Mouse (Mus musculus) CH12.LX (cell line): ENCODE measurements around the gene Skint7. TPM values are rescaled to one million over a fixed set of nuclear protein-coding genes. Genes with fewer than 3 reads are reported as not detected.

ENCODE experiments used
- DNase-seq: peaks from one replicate; pipeline ENCODE4 v3.0.0-alpha.2; 2013; ENCODE audit errors: extremely low read depth
- H3K27ac ChIP-seq: 2 replicates; pipeline ENCODE4 v1.5.1; 2012; ENCODE audit warnings: low read depth, mild to moderate bottlenecking, control low read depth, moderate library complexity; ENCODE audit not compliant: insufficient read depth
- H3K27me3 ChIP-seq: replicated peaks from 2 replicates; pipeline ENCODE3; 2012; ENCODE audit warnings: inconsistent platforms
- H3K36me3 ChIP-seq, 2 experiments: replicated peaks in 1 of 2; 2 replicates each; pipeline versions ENCODE3 to v1.6.1; 2012; ENCODE audit warnings: inconsistent platforms in 1 of 2, low read length in 1 of 2, mild to moderate bottlenecking in 1 of 2, mixed read lengths in 1 of 2, moderate library complexity in 1 of 2; ENCODE audit not compliant: control insufficient read depth in 1 of 2, insufficient read depth in 1 of 2
- H3K4me1 ChIP-seq, 2 experiments: 2 replicates each; pipeline ENCODE4 v1.6.1; 2012; ENCODE audit warnings: inconsistent platforms in 1 of 2, moderate library complexity in 1 of 2; ENCODE audit not compliant: insufficient read depth in 2 of 2, control insufficient read depth in 1 of 2
- H3K4me2 ChIP-seq: 2 replicates; pipeline ENCODE4 v1.6.1; 2012; ENCODE audit warnings: low read depth, mild to moderate bottlenecking, control low read depth; ENCODE audit not compliant: poor library complexity, insufficient read depth, severe bottlenecking
- H3K4me3 ChIP-seq, 3 experiments: fragments of 150-350 bp in 1 of 3; sonication (generic) in 1 of 3; replicated peaks in 1 of 3; 2 replicates each; pipeline versions ENCODE3 to v1.5.1; 2011 to 2012; ENCODE audit warnings: low read depth in 2 of 3, low read length in 2 of 3, mild to moderate bottlenecking in 2 of 3, moderate library complexity in 2 of 3, control low read depth in 1 of 3, improper control_type of control experiment in 1 of 3, inconsistent platforms in 1 of 3, mixed read lengths in 1 of 3; ENCODE audit not compliant: poor library complexity in 1 of 3
- H3K79me2 ChIP-seq: replicated peaks from 2 replicates; pipeline ENCODE4 v1.6.1; 2012; ENCODE audit warnings: mild to moderate bottlenecking, moderate library complexity; ENCODE audit not compliant: control insufficient read depth, poor library complexity, insufficient read depth, severe bottlenecking; ENCODE audit errors: extremely low read depth
- H3K9ac ChIP-seq: 2 replicates; pipeline ENCODE4 v1.6.1; 2012; ENCODE audit warnings: low read depth, mild to moderate bottlenecking, control low read depth, moderate library complexity; ENCODE audit not compliant: insufficient read depth
- H3K9me3 ChIP-seq: replicated peaks from 2 replicates; pipeline ENCODE3; 2012; ENCODE audit warnings: low read length, inconsistent platforms, mixed read lengths
- BHLHE40 ChIP-seq: IDR thresholded peaks from 2 replicates; pipeline ENCODE4 v1.6.1; 2011; ENCODE audit warnings: mild to moderate bottlenecking, low read depth, low read length, improper control_type of control experiment
- CHD1 ChIP-seq: IDR thresholded peaks from 2 replicates; pipeline ENCODE4 v1.6.1; 2012; ENCODE audit warnings: low read depth, low read length, improper control_type of control experiment, inconsistent platforms
- CHD2 ChIP-seq: IDR thresholded peaks from 2 replicates; pipeline ENCODE4 v1.6.1; 2011; ENCODE audit warnings: low read length, improper control_type of control experiment
- CTCF ChIP-seq, 2 experiments: IDR thresholded peaks in 1 of 2; conservative IDR thresholded peaks in 1 of 2; 2 replicates each; pipeline ENCODE4 v1.5.1; 2011 to 2012; ENCODE audit warnings: low read depth in 2 of 2, low read length in 2 of 2, improper control_type of control experiment in 1 of 2, inconsistent platforms in 1 of 2, mild to moderate bottlenecking in 1 of 2, moderate library complexity in 1 of 2
- E2F4 ChIP-seq: IDR thresholded peaks from 2 replicates; pipeline ENCODE4 v1.6.1; 2011; ENCODE audit warnings: low read depth, low read length, improper control_type of control experiment; ENCODE audit not compliant: insufficient replicate concordance
- EP300 ChIP-seq: IDR thresholded peaks from 2 replicates; pipeline ENCODE4 v1.6.1; 2011; ENCODE audit warnings: low read length, improper control_type of control experiment
- ETS1 ChIP-seq: conservative IDR thresholded peaks from 2 replicates; pipeline ENCODE4 v1.6.1; 2012; ENCODE audit warnings: low read depth, mild to moderate bottlenecking, inconsistent platforms, low read length, improper control_type of control experiment, moderate library complexity
- GABPA ChIP-seq: IDR thresholded peaks from 2 replicates; pipeline ENCODE4 v1.6.1; 2012; ENCODE audit warnings: low read depth, low read length, improper control_type of control experiment, inconsistent platforms; ENCODE audit not compliant: insufficient replicate concordance
- IRF4 ChIP-seq: IDR thresholded peaks from 2 replicates; pipeline ENCODE4 v1.6.1; 2014; ENCODE audit warnings: low read depth, mild to moderate bottlenecking, inconsistent platforms, low read length, improper control_type of control experiment
- JUN ChIP-seq: IDR thresholded peaks from 2 replicates; pipeline ENCODE4 v1.6.1; 2011; ENCODE audit warnings: low read depth, mild to moderate bottlenecking, low read length, improper control_type of control experiment, moderate library complexity; ENCODE audit not compliant: insufficient read depth
- JUND ChIP-seq: conservative IDR thresholded peaks from 2 replicates; pipeline ENCODE4 v1.6.1; 2011; ENCODE audit warnings: low read depth, low read length, improper control_type of control experiment
- KAT2A ChIP-seq: IDR thresholded peaks from 2 replicates; pipeline ENCODE4 v1.6.1; 2012; ENCODE audit warnings: low read length, improper control_type of control experiment, inconsistent platforms; ENCODE audit not compliant: insufficient replicate concordance
- MAFK ChIP-seq: IDR thresholded peaks from 2 replicates; pipeline ENCODE4 v1.6.1; 2011; ENCODE audit warnings: low read length, improper control_type of control experiment; ENCODE audit not compliant: insufficient replicate concordance
- MAX ChIP-seq: IDR thresholded peaks from 2 replicates; pipeline ENCODE4 v1.6.1; 2011; ENCODE audit warnings: low read length, improper control_type of control experiment
- MAZ ChIP-seq: IDR thresholded peaks from 2 replicates; pipeline ENCODE4 v1.6.1; 2012; ENCODE audit warnings: low read depth, mild to moderate bottlenecking, inconsistent platforms, low read length, improper control_type of control experiment, moderate library complexity
- MEF2A ChIP-seq: IDR thresholded peaks from 2 replicates; pipeline ENCODE4 v1.6.1; 2014; ENCODE audit warnings: low read depth, mild to moderate bottlenecking, inconsistent platforms, low read length, improper control_type of control experiment, borderline replicate concordance
- MXI1 ChIP-seq: IDR thresholded peaks from 2 replicates; pipeline ENCODE4 v1.6.1; 2011; ENCODE audit warnings: mild to moderate bottlenecking, low read depth, low read length, improper control_type of control experiment
- MYC ChIP-seq: IDR thresholded peaks from 2 replicates; pipeline ENCODE4 v1.6.1; 2011; ENCODE audit warnings: low read depth, mild to moderate bottlenecking, improper control_type of control experiment, low read length
- NRF1 ChIP-seq: IDR thresholded peaks from 2 replicates; pipeline ENCODE4 v1.6.1; 2014; ENCODE audit warnings: low read depth, mild to moderate bottlenecking, inconsistent platforms, low read length, improper control_type of control experiment, moderate library complexity
- PAX5 ChIP-seq: IDR thresholded peaks from 2 replicates; pipeline ENCODE4 v1.6.1; 2012; ENCODE audit warnings: low read length, inconsistent platforms, mixed read lengths
- POLR2AphosphoS2 ChIP-seq: IDR thresholded peaks from 2 replicates; pipeline ENCODE4 v1.6.1; 2011; ENCODE audit warnings: low read depth, low read length, improper control_type of control experiment
- RAD21 ChIP-seq: IDR thresholded peaks from 2 replicates; pipeline ENCODE4 v1.6.1; 2011; ENCODE audit warnings: low read depth, mild to moderate bottlenecking, low read length, improper control_type of control experiment, moderate library complexity
- RCOR1 ChIP-seq: conservative IDR thresholded peaks from 2 replicates; pipeline ENCODE4 v1.6.1; 2012; ENCODE audit warnings: low read depth, mild to moderate bottlenecking, inconsistent platforms, low read length, improper control_type of control experiment
- SIN3A ChIP-seq: IDR thresholded peaks from 2 replicates; pipeline ENCODE4 v1.6.1; 2012; ENCODE audit warnings: low read length, improper control_type of control experiment, inconsistent platforms
- SMC3 ChIP-seq: IDR thresholded peaks from 2 replicates; pipeline ENCODE4 v1.6.1; 2011; ENCODE audit warnings: low read depth, low read length, improper control_type of control experiment
- TCF12 ChIP-seq: IDR thresholded peaks from 2 replicates; pipeline ENCODE4 v1.6.1; 2014; ENCODE audit warnings: low read depth, mild to moderate bottlenecking, inconsistent platforms, low read length, improper control_type of control experiment
- USF1 ChIP-seq: IDR thresholded peaks from 2 replicates; pipeline ENCODE4 v1.6.1; 2014; ENCODE audit warnings: low read depth, mild to moderate bottlenecking, inconsistent platforms, low read length, improper control_type of control experiment
- USF2 ChIP-seq: conservative IDR thresholded peaks from 2 replicates; pipeline ENCODE4 v1.6.1; 2011; ENCODE audit warnings: low read depth, low read length, improper control_type of control experiment
- ZC3H11A ChIP-seq: IDR thresholded peaks from 2 replicates; pipeline ENCODE4 v1.6.1; 2012; ENCODE audit warnings: low read depth, mild to moderate bottlenecking, inconsistent platforms, low read length, improper control_type of control experiment
- ZKSCAN1 ChIP-seq: IDR thresholded peaks from 2 replicates; pipeline ENCODE4 v1.6.1; 2012; ENCODE audit warnings: low read depth, inconsistent platforms, low read length, improper control_type of control experiment, borderline replicate concordance
- ZMIZ1 ChIP-seq: IDR thresholded peaks from 2 replicates; pipeline ENCODE4 v1.6.1; 2012; ENCODE audit warnings: low read depth, mild to moderate bottlenecking, inconsistent platforms, low read length, improper control_type of control experiment
- ZNF384 ChIP-seq: IDR thresholded peaks from 2 replicates; pipeline ENCODE4 v1.6.1; 2012; ENCODE audit warnings: low read depth, low read length, improper control_type of control experiment, inconsistent platforms
- dilution Hi-C: fragments of 300-500 bp; cut with MboI; formaldehyde crosslinking; loops from 2 replicates; pipeline ENCODE4 v1.14.3; 2020; ENCODE audit warnings: low sequenced_read_pairs; ENCODE audit not compliant: extremely low pct_unique_long_range_greater_than_20kb, extremely low pct_ligation_motif_present
- in situ Hi-C: fragments of 300-500 bp; cut with MboI; formaldehyde crosslinking; loops from 3 replicates; pipeline ENCODE4 v1.14.3; 2019; ENCODE audit warnings: low sequenced_read_pairs, low pct_ligation_motif_present, low pct_unique_long_range_greater_than_20kb, mixed read lengths
- polyA plus RNA-seq: library from polyadenylated mRNA; unstranded; fragments of >175 nt; gene quantifications from 2 replicates; pipeline ENCODE4 v1.2.1, GENCODE M21; 2012; ENCODE audit warnings: low read depth; ENCODE audit not compliant: insufficient read length
- total RNA-seq, 2 experiments: library from RNA; depleted of rRNA; stranded (reverse); fragments of 300-350 nt in 1 of 2; fragments of >200 nt in 1 of 2; gene quantifications; 2 replicates each; pipeline ENCODE4 v1.2.3; 2012 to 2014

Skint7 gene
- not detected in 2 replicates for total RNA-seq (2012; rRNA removed)
- total RNA-seq (2014; rRNA removed) = not detected in 2 replicates
- polyA plus RNA-seq = not detected in 2 replicates

GRCm38 (mm10) chr4:111972623-111973022 is at the start of gene Skint7:
Gene Skint7, plus strand, starts transcription at chr4:111972923.
- no peaks in the 10 kb centered on the region for H3K36me3 ChIP-seq
- H3K27ac ChIP-seq = no peak within 1 kb of the TSS
- in situ Hi-C loops = no loop called here
- TF ChIP-seq TCF12 = no peak
- TF ChIP-seq JUN = no peak
- no peak for TF ChIP-seq BHLHE40
- TF ChIP-seq MAX = no peak
- TF ChIP-seq E2F4 = no peak
- TF ChIP-seq USF2 = no peak
- TF ChIP-seq ZKSCAN1 = no peak
- no peak for TF ChIP-seq ZMIZ1
- no peak for TF ChIP-seq POLR2AphosphoS2
- H3K4me3 ChIP-seq = no peak within 1 kb of the TSS
- dilution Hi-C loops = no loop called here
- DNase-seq = no peak
- H3K4me2 ChIP-seq = no peak within 1 kb of the TSS
- H3K79me2 ChIP-seq = no peaks in the 10 kb centered on the region
- peaks cover 6% of the 10 kb centered on the region for H3K27me3 ChIP-seq
- H3K4me1 ChIP-seq = no peaks in the 10 kb centered on the region
- H3K9ac ChIP-seq = no peak within 1 kb of the TSS
- no peaks in the 10 kb centered on the region for H3K9me3 ChIP-seq

GRCm38 (mm10) chr4:111961309-111961708 is 11.4 kb upstream of the Skint7 start:
- TF ChIP-seq RCOR1 (no peak), MYC (no peak), CTCF (conservative IDR thresholded peaks at IDR 0.05 in 1 of 2, IDR thresholded peaks at IDR 0.05 in 1 of 2; ENCODE audit: low read depth in 2 of 2, low read length in 2 of 2) (peak in 1 of 2 experiments; percentile 48; a peak in 3 of 4 replicates), MAFK (no peak), NRF1 (no peak), GABPA (no peak), ZC3H11A (no peak), EP300 (no peak), SMC3 (peak; percentile 40), ZKSCAN1 (no peak), CHD2 (no peak), ZNF384 (no peak), MAX (no peak), CHD1 (no peak), MAZ (no peak), KAT2A (no peak), RAD21 (peak; percentile 50), IRF4 (no peak), SIN3A (no peak), USF1 (no peak), JUND (no peak), ETS1 (no peak), MEF2A (no peak), PAX5 (no peak), MXI1 (no peak)
- H3K36me3 ChIP-seq = no peaks in the 10 kb centered on the region
- no peak overlapping the region for H3K9ac ChIP-seq
- peaks cover 5% of the 10 kb centered on the region for H3K27me3 ChIP-seq
- H3K9me3 ChIP-seq = no peaks in the 10 kb centered on the region
- H3K4me3 ChIP-seq = no peak overlapping the region
- H3K27ac ChIP-seq = no peak overlapping the region
- in situ Hi-C loops = no loop called here
- no peaks in the 10 kb centered on the region for H3K79me2 ChIP-seq
- H3K4me1 ChIP-seq = no peaks in the 10 kb centered on the region
- dilution Hi-C loops = no loop called here
- H3K4me2 ChIP-seq = no peak overlapping the region
- peak; percentile 18 for DNase-seq
